Mouse (Mus musculus): ENCODE results near the gene Stox2.

Stox2 gene

GRCm38 (mm10) chr8:47354523-47355168 is 91.5 kb downstream of the Stox2 start:
- no peak for DNase-seq (ENCODE audit: low read depth)

GRCm38 (mm10) chr8:47351914-47352701 is 94.1 kb downstream of the Stox2 start:
- no peak for DNase-seq (ENCODE audit: low read depth)

GRCm38 (mm10) chr8:47349082-47349481 is 97.1 kb downstream of the Stox2 start:
- no peak for DNase-seq (ENCODE audit: low read depth)

- DNase-seq (ENCODE audit: low read depth), result no peak
Observed at GRCm38 (mm10) chr8:47347809-47348208, 98.4 kb downstream of the Stox2 start.

GRCm38 (mm10) chr8:47345772-47346103 is 100.4 kb downstream of the Stox2 start:
- no peak for DNase-seq (ENCODE audit: low read depth)

- no peak for DNase-seq (ENCODE audit: low read depth)
Observed at GRCm38 (mm10) chr8:47345085-47345771, 100.9 kb downstream of the Stox2 start.

- no peak for DNase-seq (ENCODE audit: low read depth)
Observed at GRCm38 (mm10) chr8:47341474-47341873, 104.7 kb downstream of the Stox2 start.

- DNase-seq (ENCODE audit: low read depth), result no peak
Observed at GRCm38 (mm10) chr8:47338691-47339323, 107.4 kb downstream of the Stox2 start.

- no peak for DNase-seq (ENCODE audit: low read depth)
Observed at GRCm38 (mm10) chr8:47336433-47336832, 109.7 kb downstream of the Stox2 start.

- no peak for DNase-seq (ENCODE audit: low read depth)
Observed at GRCm38 (mm10) chr8:47335940-47336339, 110.2 kb downstream of the Stox2 start.

- DNase-seq (ENCODE audit: low read depth), result no peak
Observed at GRCm38 (mm10) chr8:47334223-47334757, 111.9 kb downstream of the Stox2 start.

GRCm38 (mm10) chr8:47332941-47333340 is 113.2 kb downstream of the Stox2 start:
- DNase-seq (ENCODE audit: low read depth), result no peak

- DNase-seq (ENCODE audit: low read depth), result no peak
Observed at GRCm38 (mm10) chr8:47330982-47331381, 115.2 kb downstream of the Stox2 start.

- no peak for DNase-seq (ENCODE audit: low read depth)
Observed at GRCm38 (mm10) chr8:47326348-47326747, 119.8 kb downstream of the Stox2 start.

GRCm38 (mm10) chr8:47324117-47324820 is 121.9 kb downstream of the Stox2 start:
- no peak for DNase-seq (ENCODE audit: low read depth)

GRCm38 (mm10) chr8:47321282-47321681 is 124.9 kb downstream of the Stox2 start:
- no peak for DNase-seq (ENCODE audit: low read depth)

- no peak for DNase-seq (ENCODE audit: low read depth)
Observed at GRCm38 (mm10) chr8:47320707-47321106, 125.5 kb downstream of the Stox2 start.

- no peak for DNase-seq (ENCODE audit: low read depth)
Observed at GRCm38 (mm10) chr8:47318468-47318867, 127.7 kb downstream of the Stox2 start.

GRCm38 (mm10) chr8:47308176-47308575 is 138.0 kb downstream of the Stox2 start:
- DNase-seq (ENCODE audit: low read depth), result no peak

- DNase-seq (ENCODE audit: low read depth), result no peak
Observed at GRCm38 (mm10) chr8:47306372-47306771, 139.8 kb downstream of the Stox2 start.

GRCm38 (mm10) chr8:47305880-47306279 is 140.3 kb downstream of the Stox2 start:
- DNase-seq (ENCODE audit: low read depth), result no peak

GRCm38 (mm10) chr8:47298460-47298859 is 147.7 kb downstream of the Stox2 start:
- DNase-seq (ENCODE audit: low read depth), result no peak
